9 mouse cellular contexts compared by ENCODE assay signal in genomic region chr11:97152662-97153287, GRCm38 (mm10). TPM values are rescaled to one million over a fixed set of nuclear protein-coding genes. Genes with fewer than 3 reads are reported as not detected.
DNase-seq lines count a peak whose midpoint lies in the region; ATAC-seq and TF ChIP-seq lines count a peak whose summit lies in the region.
"Had no signal": no experiment of that assay in that cellular context is flagged by ENCODE, and none has a peak within 500 bp of the region (broad histone marks: within the 10 kb centered on the region; RNA-seq: fewer than 3 reads in every experiment).

No protein-coding gene starts in this region.

- H3K9ac ChIP-seq in limb, embryonic 13.5 days = peak overlapping the region; percentile 84; the same call in 1 of the 2 replicates
- H3K9ac ChIP-seq: liver, embryonic 15.5 days had no signal

- no peak overlapping the region for H3K27ac ChIP-seq in limb, embryonic 13.5 days
- H3K27ac ChIP-seq: liver, embryonic 15.5 days had no signal

- peak; percentile 10; the same call in 1 of the 2 replicates for TF ChIP-seq CTCF in E14TG2a.4 (conservative IDR thresholded peaks at IDR 0.05; ENCODE audit: low read length)

- H3K27me3 ChIP-seq in E14TG2a.4 (ENCODE audit: insufficient read depth, low read length) = peaks cover 38% of the 10 kb centered on the region
- peaks cover 5% of the 10 kb centered on the region; the same call in 1 of the 2 replicates for H3K27me3 ChIP-seq in limb, embryonic 13.5 days

- H3K4me2 ChIP-seq in limb, embryonic 13.5 days (replicated peaks) = peak overlapping the region; percentile 85

- peak; percentile 93 for DNase-seq in heart, adult 11 months
- DNase-seq in heart, adult 18-20 months = no peak
- DNase-seq in embryo, embryonic 10.5 days (ENCODE audit: low spot score) = peak; percentile 55
- DNase-seq in thymus, postnatal 25 days = peak; percentile 29
- no peak for DNase-seq in c-Kit-positive CD71-positive TER-119-positive erythroid progenitor cells, embryonic 14.5 days (ENCODE audit: low spot score)

- 23% methylated on average over 10 of the region's 10 CpGs for WGBS in limb, embryonic 13.5 days

- H3K4me1 ChIP-seq in E14TG2a.4 (replicated peaks; ENCODE audit: low read depth, low read length) = peaks cover 35% of the 10 kb centered on the region
- peaks cover 39% of the 10 kb centered on the region for H3K4me1 ChIP-seq in limb, embryonic 13.5 days

- peaks cover 32% of the 10 kb centered on the region for H3K36me3 ChIP-seq in E14TG2a.4 (ENCODE audit: insufficient read depth, low read length)
- peaks cover 32% of the 10 kb centered on the region for H3K36me3 ChIP-seq in limb, embryonic 13.5 days

- peak overlapping the region; percentile 83; the same call in 1 of the 2 replicates for H3K4me3 ChIP-seq in E14TG2a.4 (replicated peaks; ENCODE audit: low read length)
- 0 out of 2 replicates have a peak overlapping the region, but pooled peaks have one; percentile 80 for H3K4me3 ChIP-seq in limb, embryonic 13.5 days
- H3K4me3 ChIP-seq: liver, embryonic 15.5 days had no signal

- no peaks in the 10 kb centered on the region for H3K9me3 ChIP-seq in E14TG2a.4 (ENCODE audit: low read length)
- no peaks in the 10 kb centered on the region; the same call in 1 of the 2 replicates for H3K9me3 ChIP-seq in limb, embryonic 13.5 days
- H3K9me3 ChIP-seq: liver, embryonic 15.5 days had no signal

- ATAC-seq in limb, embryonic 13.5 days (ENCODE audit: low FRiP score, low read depth) = no peak
- ATAC-seq in megakaryocyte, adult 5-6 weeks (ENCODE audit: poor library complexity, severe bottlenecking) = no peak

RNA-seq across cellular contexts. Expression of gene Tbkbp1, which starts 1.5 kb away (rescaled TPM):
- total RNA-seq in heart, adult 18-20 months (2021) = 10 to 100 TPM; 12.5 to 15.0 TPM
- polyA plus RNA-seq in limb, embryonic 13.5 days (2015; fragmentation: Nextera tagmentation; extraction: Ambion mirVana) = 8.2 and 8.4 TPM in 2 replicates
- total RNA-seq in megakaryocyte, adult 5-6 weeks (2015) = 16.0 and 17.6 TPM in 2 replicates
- total RNA-seq in megakaryocyte, adult 5-6 weeks (2017) = 13.6 and 17.2 TPM in 2 replicates

RNA-seq across cellular contexts. Expression of gene Kpnb1, which starts 34.9 kb away (rescaled TPM):
- total RNA-seq in heart, adult 18-20 months (2021) = 10 to 100 TPM; 80.8 to 82.9 TPM
- 57.3 and 59.2 TPM in 2 replicates for polyA plus RNA-seq in limb, embryonic 13.5 days (2015; fragmentation: Nextera tagmentation; extraction: Ambion mirVana)
- total RNA-seq in megakaryocyte, adult 5-6 weeks (2015) = 86.9 and 93.7 TPM in 2 replicates
- 196 and 233 TPM in 2 replicates for total RNA-seq in megakaryocyte, adult 5-6 weeks (2017)

RNA-seq across cellular contexts. Expression of gene Tbx21, which starts 37.6 kb away (rescaled TPM):
- total RNA-seq in heart, adult 18-20 months (2021) = under 1 TPM; 0.10 to 0.41 TPM
- polyA plus RNA-seq in limb, embryonic 13.5 days (2015; fragmentation: Nextera tagmentation; extraction: Ambion mirVana) = 0.09 TPM in 1 of 2 replicates, not detected in the other
- 0.58 and 1.0 TPM in 2 replicates for total RNA-seq in megakaryocyte, adult 5-6 weeks (2015)
- 1.1 and 1.3 TPM in 2 replicates for total RNA-seq in megakaryocyte, adult 5-6 weeks (2017)

Comparison
In these comparisons a context has a peak if more than half of its experiments do, and no peak if none do; other contexts are left out.
1. DNase-seq: peak in heart, adult 11 months (single experiment), embryo, embryonic 10.5 days (single experiment) and thymus, postnatal 25 days (single experiment); none in heart, adult 18-20 months (0 of 2) and c-Kit-positive CD71-positive TER-119-positive erythroid progenitor cells, embryonic 14.5 days (single experiment).